Mouse (Mus musculus): Measurements from ENCODE around the gene Mrpl43.

The Mrpl43 gene

DNA sequence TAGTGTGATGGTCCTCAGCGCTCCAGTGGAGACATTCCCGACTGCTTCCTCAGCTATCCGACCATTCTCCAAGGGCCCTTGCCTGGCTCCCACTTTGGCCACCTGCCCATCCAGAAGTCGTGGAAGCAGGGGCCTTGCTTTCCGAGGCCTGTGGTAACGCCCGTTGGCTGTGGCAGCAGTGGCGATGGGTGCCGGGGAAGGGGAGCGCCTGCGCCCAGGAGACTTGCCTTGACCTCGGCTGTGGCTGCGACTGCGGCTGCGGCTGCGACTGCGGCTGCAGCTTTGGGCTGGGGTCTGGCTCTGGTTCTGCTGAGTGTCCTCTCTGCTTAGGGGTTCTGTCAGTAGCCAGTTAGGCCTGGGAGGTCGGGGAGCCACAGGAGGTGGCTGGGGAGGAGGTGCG lies 22.5 kb upstream of the Mrpl43 start:
- DNase-seq, result no peak

GRCm38 (mm10) chr19:45027848-45028247 lies 21.6 kb upstream of the Mrpl43 start:
- DNase-seq, result no peak

DNA sequence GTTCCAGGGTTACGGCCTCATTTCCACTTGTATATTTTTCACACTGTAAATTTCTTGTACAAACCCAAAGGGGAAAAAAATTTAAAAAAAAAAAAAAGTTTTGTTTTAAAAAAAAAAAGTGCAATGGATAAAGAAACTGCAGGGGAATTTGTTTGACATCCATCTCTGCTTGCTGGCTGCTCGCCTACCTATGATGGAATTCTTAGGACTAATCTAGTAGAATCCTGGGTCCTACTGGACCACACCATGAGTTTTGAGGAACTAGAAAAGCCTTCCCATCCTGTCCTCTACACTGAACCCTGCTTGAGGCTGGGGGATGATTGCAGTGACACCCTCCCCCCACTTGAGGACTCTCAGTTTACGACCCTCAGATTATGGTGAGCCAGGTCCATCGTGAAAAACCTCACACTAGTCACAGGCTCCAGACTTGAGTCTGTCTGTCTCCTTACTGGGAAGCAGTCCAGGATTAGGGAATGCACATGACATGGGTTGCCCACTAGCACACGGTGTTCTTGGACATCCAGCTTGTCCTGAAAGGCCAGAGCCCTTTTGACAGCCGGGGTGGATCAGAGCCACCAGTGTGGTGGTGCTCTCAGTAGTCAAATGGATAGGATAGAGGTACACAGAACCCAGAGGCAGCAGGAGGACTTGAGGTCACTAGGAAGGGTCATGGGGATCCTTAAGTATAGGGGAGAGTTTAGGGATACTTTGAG lies 20.9 kb upstream of the Mrpl43 start:
- DNase-seq, result no peak

- no peak for DNase-seq
Measured at GRCm38 (mm10) chr19:45025937-45026568, 19.8 kb upstream of the Mrpl43 start.

- DNase-seq, result no peak
Measured at GRCm38 (mm10) chr19:45024775-45025174, 18.5 kb upstream of the Mrpl43 start.

DNA sequence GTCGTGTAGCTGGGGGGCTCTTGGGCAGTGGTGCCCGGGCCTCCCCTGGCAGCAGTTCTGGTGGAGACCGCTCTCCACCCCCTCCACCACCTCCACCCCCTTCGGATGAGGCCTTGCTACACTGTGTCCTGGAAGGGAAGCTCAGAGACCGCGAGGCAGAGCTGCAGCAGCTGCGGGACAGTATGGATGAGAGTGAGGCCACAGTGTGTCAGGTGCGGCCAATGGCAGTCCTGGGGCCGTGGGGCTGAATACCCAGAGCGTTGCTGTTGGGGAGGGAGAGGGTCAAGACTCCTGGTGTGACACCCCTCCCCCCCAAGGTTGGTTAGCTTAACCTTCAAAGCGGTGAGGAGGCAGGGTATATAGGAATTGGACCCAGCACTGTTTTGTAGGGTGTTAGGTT lies 17.8 kb upstream of the Mrpl43 start:
- no peak for DNase-seq

DNA sequence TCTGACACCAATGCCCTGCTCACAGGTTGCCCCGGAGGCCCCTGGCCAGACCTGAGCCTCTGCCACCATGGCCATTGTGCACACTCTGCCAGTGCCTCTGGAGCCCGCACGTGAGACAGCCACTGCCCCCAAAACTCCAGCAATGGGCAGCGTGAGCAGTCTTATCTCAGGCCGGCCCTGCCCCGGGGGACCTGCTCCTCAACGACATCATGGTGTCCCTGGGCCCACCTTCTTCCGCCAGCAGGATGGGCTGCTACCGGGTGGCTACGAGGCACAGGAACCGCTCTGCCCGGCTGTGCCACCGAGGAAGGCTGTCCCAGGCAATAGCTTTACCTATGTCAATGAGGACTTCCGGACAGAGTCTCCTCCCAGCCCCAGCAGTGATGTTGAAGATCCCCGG lies 15.1 kb upstream of the Mrpl43 start:
- no peak for DNase-seq

DNA sequence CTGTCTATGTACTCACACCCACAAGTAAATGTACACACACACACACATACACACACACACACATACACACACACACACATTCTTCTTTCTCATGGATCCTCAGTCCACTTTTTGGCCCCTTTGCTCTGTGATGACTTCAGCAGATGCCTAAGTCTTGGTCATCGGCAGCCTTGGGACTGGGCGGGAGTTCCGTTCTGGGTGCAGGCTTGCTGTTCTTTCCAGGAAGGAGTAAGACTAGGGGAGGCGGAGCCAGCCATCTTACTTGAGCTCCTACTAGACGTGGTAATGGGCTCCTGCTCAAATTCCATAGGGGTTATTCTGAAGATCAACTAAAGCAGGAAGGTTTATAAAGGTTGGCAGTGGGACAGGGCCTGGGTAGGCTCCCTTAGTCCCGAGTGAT lies 14.1 kb upstream of the Mrpl43 start:
- no peak for DNase-seq

DNA sequence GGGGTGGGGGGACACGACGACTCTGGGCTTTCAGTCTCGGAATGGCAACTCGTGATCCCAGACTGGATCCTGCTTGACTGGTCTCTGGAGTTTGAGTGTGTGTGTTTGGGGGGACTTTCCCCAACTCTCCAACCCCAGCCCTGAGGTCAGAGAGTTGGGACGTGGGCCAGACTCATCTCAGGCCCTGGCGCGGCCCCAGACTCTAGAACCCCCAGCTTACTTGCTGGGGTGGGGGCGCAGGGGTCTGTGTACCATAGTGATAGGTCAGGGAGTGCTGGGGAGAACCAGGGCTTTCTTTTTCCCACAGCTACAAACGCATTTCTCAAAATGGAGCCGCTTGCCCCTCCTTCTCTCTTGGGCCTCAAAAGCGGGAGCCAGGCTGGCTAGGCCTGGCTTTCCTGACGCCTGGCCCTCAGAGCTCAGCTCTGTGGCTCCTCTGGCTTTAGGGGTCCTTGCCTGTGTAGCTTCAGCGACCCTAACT lies 12.1 kb upstream of the Mrpl43 start:
- DNase-seq, result no peak

- DNase-seq, result peak; percentile 26 to 51
Measured at GRCm38 (mm10) chr19:45017909-45018308, 11.7 kb upstream of the Mrpl43 start.

GRCm38 (mm10) chr19:45017216-45017771 lies 11.1 kb upstream of the Mrpl43 start:
- peak; percentile 39 to 45 for DNase-seq

DNA sequence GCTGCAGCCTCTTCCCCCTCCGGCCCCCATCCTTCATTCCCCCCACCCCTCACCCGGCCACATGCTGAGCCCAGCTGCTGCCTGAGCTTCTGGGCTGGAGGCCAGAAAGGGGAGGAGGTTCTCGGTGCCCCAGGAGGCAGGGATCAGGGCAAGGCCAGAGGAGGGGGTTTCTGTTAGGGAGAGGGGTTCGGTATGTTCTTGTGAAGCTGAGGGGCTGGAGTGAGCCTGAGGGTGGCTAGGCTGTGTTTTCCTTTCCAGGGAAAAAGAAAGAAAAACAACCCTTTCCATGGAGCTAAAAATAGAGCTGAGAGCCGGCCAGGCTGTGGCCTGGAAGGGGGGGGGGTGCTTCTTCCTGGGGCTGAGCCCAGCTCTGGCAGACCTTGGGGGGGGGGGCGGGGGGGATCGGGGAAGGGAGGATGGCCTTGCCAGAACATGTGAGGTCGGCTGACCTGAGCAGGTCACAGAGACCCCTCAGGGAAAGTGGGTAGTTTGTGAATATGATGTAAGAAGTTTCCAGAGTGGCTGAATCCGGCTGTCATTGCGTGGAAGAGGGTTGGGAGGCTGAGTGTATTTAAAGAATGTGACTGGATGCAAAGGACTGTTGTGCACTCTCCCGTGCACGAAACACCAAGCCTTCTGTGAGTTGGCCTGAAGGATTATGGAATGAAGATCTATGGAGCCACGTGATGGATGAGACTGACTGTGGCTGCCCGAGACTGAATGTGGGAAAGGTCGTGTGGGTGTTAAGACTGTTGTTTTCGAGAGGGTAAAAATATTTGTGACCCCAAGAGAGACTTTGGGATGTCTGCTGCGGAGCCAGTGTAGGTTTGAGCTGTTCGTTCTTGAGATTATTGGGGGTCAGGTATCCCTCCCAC lies 10.3 kb upstream of the Mrpl43 start:
- no peak for DNase-seq

GRCm38 (mm10) chr19:45015518-45016281 lies 9.5 kb upstream of the Mrpl43 start:
- peak; percentile 73 to 83 for DNase-seq

- peak; percentile 32 to 44 for DNase-seq
Measured at GRCm38 (mm10) chr19:45014981-45015402, 8.8 kb upstream of the Mrpl43 start.

GRCm38 (mm10) chr19:45014335-45014971 lies 8.2 kb upstream of the Mrpl43 start, which contains the start of gene Lzts2:
Gene Lzts2, plus strand, starts transcription at chr19:45014414.
- peak in 1 of 2 experiments; percentile 27 for DNase-seq

DNA sequence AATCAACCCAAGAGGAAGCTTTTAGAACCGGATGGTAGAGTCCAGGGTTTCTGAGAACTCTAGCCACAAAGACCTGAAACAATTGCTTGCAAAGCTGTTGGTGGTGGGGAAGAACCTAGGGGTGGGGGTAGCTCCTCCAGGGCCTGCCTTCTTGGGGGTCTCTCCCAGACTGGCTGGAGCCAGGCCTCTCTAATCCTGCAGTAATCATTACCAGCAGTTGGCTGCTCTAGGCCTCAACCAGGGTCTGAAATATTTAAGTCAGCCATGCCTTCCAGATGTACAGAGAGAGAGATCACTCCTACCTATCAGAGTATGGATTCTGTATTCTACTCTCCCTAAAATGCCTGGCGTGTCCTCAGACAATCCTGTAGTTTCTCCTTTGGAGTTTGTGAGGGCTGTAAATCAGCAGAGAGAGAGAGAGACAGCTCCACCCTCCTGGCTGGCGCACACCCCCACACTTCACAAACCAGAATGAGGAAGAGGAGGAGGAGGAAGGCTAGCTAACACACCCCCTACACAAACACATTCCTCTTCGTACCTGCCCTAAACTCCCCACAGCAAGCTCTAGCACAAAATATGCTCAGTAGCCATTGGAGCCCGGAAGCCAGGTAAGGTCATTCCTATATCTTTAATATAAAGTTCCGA lies 7.5 kb upstream of the Mrpl43 start:
- DNase-seq, result no peak

GRCm38 (mm10) chr19:45012636-45013035 lies 6.4 kb upstream of the Mrpl43 start:
- no peak for DNase-seq

DNA sequence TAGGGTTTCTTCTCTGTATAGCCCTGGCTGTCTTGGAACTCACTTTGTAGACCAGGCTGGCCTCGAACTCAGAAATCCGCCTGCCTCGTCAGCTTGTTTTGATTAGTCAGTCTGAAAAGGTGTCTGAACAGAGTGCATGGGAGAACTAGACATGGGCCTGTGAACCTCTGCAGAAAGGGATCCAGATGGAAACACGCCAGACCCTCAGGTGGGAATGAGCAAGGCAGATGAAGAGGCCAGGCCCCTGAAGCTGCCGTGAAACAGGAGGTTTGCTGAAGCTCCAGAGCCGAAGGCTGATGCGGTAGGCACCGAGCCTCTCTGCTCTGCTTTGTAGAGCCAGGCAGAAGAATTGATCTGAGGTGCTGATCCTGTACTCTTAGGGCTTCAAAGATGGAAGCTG lies 6.0 kb upstream of the Mrpl43 start:
- DNase-seq, result no peak

- no peak for DNase-seq
Measured at GRCm38 (mm10) chr19:45010646-45011045, 4.4 kb upstream of the Mrpl43 start.

- no peak for DNase-seq
Measured at GRCm38 (mm10) chr19:45007425-45008191, 1.4 kb upstream of the Mrpl43 start.

Measured in thymus, postnatal 36 days (tissue).